Mouse (Mus musculus): ENCODE data around the gene Top3b. TPM values are rescaled to one million over a fixed set of nuclear protein-coding genes. Genes with fewer than 3 reads are reported as not detected.

Gene Top3b
- polyA plus RNA-seq, 1 experiment from 2014 or later: 76.9 TPM

DNA sequence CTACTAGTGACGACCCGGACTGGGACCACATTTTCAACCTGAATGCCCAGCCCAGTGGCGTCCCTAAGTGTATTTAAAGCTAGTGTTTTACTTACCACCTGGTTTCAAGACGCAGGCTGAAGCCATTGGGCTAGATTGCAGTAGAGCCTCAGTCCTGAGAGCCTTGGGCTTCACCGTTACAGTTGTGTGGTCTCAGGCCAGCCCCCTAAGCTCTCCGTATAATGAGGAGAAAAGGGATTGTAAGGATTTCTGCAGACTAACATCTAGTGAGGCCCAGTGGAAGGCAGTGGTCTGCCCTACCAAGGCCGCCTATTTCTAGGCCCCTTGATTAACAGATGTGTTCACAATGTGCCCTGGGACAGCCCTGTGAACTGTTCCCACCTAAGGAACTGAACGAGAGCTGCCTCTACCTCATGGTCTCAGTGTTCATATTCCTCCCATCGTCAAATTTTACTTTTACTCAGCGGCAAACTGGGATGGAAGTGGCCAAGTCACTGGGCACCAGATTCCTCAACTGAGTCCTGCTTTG lies 26.6 kb downstream of the Top3b start:
- 19% methylated on average over 10 of the region's 10 CpGs for WGBS
- Histone ChIP-seq H3K9ac (peak overlapping the region; percentile 65), H3K27ac (ENCODE audit: low read depth) (peak overlapping the region; percentile 39), H3K9me3 (ENCODE audit: low read depth, low read length) (no peaks in the 10 kb centered on the region), H3K4me1 (ENCODE audit: insufficient read depth) (no peaks in the 10 kb centered on the region), H3K36me3 (ENCODE audit: insufficient read depth) (peaks cover 20% of the 10 kb centered on the region), H3K27me3 (ENCODE audit: insufficient read depth, low read length) (no peaks in the 10 kb centered on the region), H3K4me3 (ENCODE audit: low read depth, low read length) (peak overlapping the region; percentile 65), H3K4me2 (peak overlapping the region; percentile 74)
- DNase-seq: peak; percentile 32
- no peak for TF ChIP-seq CTCF (IDR thresholded peaks at IDR 0.05; ENCODE audit: low read depth)
- ATAC-seq (ENCODE audit: insufficient read depth): no peak

DNA sequence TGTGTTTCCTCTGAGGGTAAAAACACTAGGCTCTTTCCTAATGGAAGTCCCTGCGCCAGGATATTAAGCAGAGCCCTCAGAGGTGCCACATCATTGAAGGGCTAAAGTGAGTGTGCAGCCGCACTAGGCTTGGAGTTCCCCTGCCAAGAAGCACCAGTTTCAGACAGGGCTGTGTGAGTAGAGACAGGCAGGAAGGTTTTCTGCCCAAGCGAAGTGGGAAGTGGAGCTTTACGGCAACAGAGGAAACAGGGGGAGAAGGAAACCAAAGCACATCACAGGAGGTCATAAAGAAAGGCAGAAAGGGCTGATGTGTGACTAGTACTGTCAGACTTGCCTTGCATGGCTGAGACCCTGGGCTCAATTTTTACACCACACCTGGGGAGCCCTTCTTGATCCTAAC lies 31.8 kb downstream of the Top3b start:
- Histone ChIP-seq H3K4me2 (no peak overlapping the region), H3K4me1 (ENCODE audit: insufficient read depth) (no peaks in the 10 kb centered on the region), H3K27ac (ENCODE audit: low read depth) (peak overlapping the region; percentile 38; the same call in 1 of the 2 replicates), H3K9me3 (ENCODE audit: low read depth, low read length) (no peaks in the 10 kb centered on the region), H3K36me3 (ENCODE audit: insufficient read depth) (peaks cover 28% of the 10 kb centered on the region), H3K27me3 (ENCODE audit: insufficient read depth, low read length) (no peaks in the 10 kb centered on the region), H3K4me3 (ENCODE audit: low read depth, low read length) (no peak overlapping the region), H3K9ac (no peak overlapping the region)
- WGBS: 74% methylated on average over 4 of the region's 4 CpGs
- DNase-seq (peak; percentile 2), ATAC-seq (ENCODE audit: insufficient read depth) (no peak)
- TF ChIP-seq CTCF (IDR thresholded peaks at IDR 0.05; ENCODE audit: low read depth): no peak

DNA sequence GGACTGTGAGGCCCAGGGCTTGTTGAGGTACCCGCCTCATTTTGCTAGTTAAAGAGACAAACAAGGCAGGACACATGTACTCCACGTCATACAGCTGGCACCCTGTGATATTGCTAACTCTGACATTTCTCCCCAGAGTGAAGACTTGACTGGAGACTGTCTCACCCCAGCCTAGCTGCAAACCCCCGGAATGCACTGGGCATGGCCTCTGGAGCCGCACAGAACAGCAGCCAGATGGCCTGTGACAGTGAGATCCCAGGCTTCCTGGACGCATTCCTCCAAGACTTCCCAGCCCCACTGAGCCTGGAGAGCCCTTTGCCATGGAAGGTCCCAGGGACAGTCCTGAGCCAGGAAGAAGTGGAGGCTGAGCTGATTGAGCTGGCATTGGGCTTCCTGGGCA lies 32.7 kb downstream of the Top3b start:
- Histone ChIP-seq H3K9me3 (ENCODE audit: low read depth, low read length) (no peaks in the 10 kb centered on the region), H3K27ac (ENCODE audit: low read depth) (no peak overlapping the region), H3K4me3 (ENCODE audit: low read depth, low read length) (no peak overlapping the region), H3K4me1 (ENCODE audit: insufficient read depth) (no peaks in the 10 kb centered on the region), H3K27me3 (ENCODE audit: insufficient read depth, low read length) (no peaks in the 10 kb centered on the region), H3K4me2 (no peak overlapping the region), H3K9ac (no peak overlapping the region), H3K36me3 (ENCODE audit: insufficient read depth) (peaks cover 35% of the 10 kb centered on the region)
- WGBS: 72% methylated on average over 5 of the region's 5 CpGs
- DNase-seq (no peak), ATAC-seq (ENCODE audit: insufficient read depth) (no peak)
- TF ChIP-seq CTCF (IDR thresholded peaks at IDR 0.05; ENCODE audit: low read depth): no peak

DNA sequence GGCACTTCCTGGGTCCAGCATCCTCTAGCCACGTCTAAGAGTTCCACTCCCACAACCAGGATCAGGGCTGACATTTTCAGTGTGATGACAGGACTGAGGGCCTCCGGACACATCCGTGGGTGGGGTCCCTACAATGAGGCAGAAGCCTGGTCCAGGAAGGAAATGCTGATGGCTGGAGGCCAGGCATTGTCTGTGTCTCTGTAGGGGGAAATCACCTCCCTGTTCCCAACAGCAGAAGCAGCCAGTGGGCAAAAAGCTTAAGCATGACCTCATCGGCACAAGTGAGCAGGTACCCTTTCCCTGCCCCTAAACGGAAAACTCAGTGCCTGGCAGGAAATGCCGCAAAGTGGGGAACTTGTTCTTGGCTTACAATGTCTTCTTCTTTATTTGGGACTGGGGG lies 37.3 kb downstream of the Top3b start:
- no peak overlapping the region for H3K4me3 ChIP-seq (ENCODE audit: low read depth, low read length)
- H3K9me3 ChIP-seq (ENCODE audit: low read depth, low read length): no peaks in the 10 kb centered on the region
- no peak overlapping the region for H3K9ac ChIP-seq
- no peak for TF ChIP-seq CTCF (IDR thresholded peaks at IDR 0.05; ENCODE audit: low read depth)
- no peak overlapping the region for H3K4me2 ChIP-seq
- H3K4me1 ChIP-seq (ENCODE audit: insufficient read depth): no peaks in the 10 kb centered on the region
- DNase-seq (peak; percentile 77), ATAC-seq (ENCODE audit: insufficient read depth) (peak; percentile 64; the same call in 1 of the 2 replicates)
- peak overlapping the region; percentile 80 for H3K27ac ChIP-seq (ENCODE audit: low read depth)
- WGBS: 70% methylated on average over 6 of the region's 6 CpGs
- no peaks in the 10 kb centered on the region for H3K27me3 ChIP-seq (ENCODE audit: insufficient read depth, low read length)
- peaks cover 63% of the 10 kb centered on the region for H3K36me3 ChIP-seq (ENCODE audit: insufficient read depth)

DNA sequence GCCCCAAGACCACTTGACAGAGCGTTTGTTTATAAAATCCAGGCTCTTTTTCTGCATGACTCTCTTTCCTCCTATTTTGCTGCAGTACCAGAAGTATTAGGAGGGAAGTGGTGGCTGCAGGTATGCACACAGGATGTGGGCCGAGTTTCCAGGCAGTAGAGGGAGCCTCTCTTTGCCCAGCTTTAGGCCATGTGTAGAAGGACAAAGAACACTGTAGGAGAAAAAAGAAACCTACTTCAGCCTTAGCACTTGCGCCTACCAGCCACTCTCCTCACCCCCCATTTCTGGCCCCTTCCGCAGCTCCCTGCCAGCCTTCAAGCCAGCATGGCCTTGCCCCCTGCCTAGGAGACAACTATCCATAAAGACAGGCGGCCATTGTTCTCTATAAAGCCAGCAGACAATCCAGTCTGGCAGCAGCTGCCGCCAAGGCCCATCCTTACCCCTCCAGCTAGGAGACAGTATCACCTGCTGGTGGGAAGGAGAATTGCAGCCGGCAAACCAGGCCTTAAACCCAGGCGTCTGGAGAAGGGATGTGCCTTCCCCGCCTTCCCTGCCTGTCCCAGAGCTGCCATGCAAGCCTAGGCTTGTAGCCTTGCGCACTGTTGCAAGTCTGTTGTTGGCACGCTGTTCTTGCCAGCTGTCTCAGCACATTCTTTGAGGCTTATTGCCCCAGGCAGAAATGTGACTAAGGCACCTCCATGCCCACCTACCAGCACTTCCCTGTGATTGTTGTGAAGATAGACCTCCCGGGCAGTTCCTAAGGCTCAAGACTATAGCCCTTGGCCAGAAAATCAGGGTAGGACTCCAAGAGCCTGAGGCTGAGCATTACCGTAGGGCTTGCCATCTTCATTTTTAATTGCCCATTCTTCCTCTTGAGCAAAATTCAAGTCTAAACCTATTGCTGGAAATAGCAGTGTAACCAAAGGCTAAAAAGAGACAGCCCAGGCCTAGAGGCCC lies 41.4 kb downstream of the Top3b start:
- DNase-seq (peak; percentile 91), ATAC-seq (ENCODE audit: insufficient read depth) (peak; percentile 82)
- peaks cover 74% of the 10 kb centered on the region for H3K36me3 ChIP-seq (ENCODE audit: insufficient read depth)
- H3K4me2 ChIP-seq: no peak overlapping the region
- H3K9ac ChIP-seq: no peak overlapping the region
- H3K4me3 ChIP-seq (ENCODE audit: low read depth, low read length): no peak overlapping the region
- peak; percentile 98 for TF ChIP-seq CTCF (IDR thresholded peaks at IDR 0.05; ENCODE audit: low read depth)
- 47% methylated on average over 13 of the region's 13 CpGs for WGBS
- H3K27ac ChIP-seq (ENCODE audit: low read depth): peak overlapping the region; percentile 48; the same call in 1 of the 2 replicates
- no peaks in the 10 kb centered on the region for H3K4me1 ChIP-seq (ENCODE audit: insufficient read depth)
- H3K27me3 ChIP-seq (ENCODE audit: insufficient read depth, low read length): no peaks in the 10 kb centered on the region
- no peaks in the 10 kb centered on the region for H3K9me3 ChIP-seq (ENCODE audit: low read depth, low read length)

DNA sequence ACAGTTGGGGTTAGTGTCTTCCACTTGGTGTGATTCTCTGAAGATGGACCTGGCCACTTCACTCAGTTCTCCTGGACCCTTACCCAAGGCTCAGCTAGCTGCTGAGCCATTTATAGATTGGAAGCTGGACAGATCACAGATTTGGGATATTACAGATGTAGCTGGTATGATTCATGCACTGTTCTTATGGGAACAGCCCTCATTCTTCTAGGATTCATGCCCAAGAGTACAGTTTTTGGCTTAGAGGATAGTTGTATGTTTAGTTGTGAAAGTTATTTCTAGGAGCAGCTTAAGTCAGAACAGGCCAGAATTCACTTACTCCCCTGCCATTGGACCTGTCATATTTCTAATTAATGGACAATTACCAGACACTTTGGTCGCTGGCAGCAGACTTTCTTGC lies 42.9 kb downstream of the Top3b start:
- TF ChIP-seq CTCF (IDR thresholded peaks at IDR 0.05; ENCODE audit: low read depth): no peak
- Histone ChIP-seq H3K9ac (no peak overlapping the region), H3K27me3 (ENCODE audit: insufficient read depth, low read length) (no peaks in the 10 kb centered on the region), H3K36me3 (ENCODE audit: insufficient read depth) (peaks cover 80% of the 10 kb centered on the region), H3K4me3 (ENCODE audit: low read depth, low read length) (no peak overlapping the region), H3K27ac (ENCODE audit: low read depth) (no peak overlapping the region), H3K9me3 (ENCODE audit: low read depth, low read length) (no peaks in the 10 kb centered on the region), H3K4me2 (no peak overlapping the region), H3K4me1 (ENCODE audit: insufficient read depth) (no peaks in the 10 kb centered on the region)
- DNase-seq (no peak), ATAC-seq (ENCODE audit: insufficient read depth) (no peak)
- WGBS: 63% methylated on average over 1 of the region's 1 CpGs

DNA sequence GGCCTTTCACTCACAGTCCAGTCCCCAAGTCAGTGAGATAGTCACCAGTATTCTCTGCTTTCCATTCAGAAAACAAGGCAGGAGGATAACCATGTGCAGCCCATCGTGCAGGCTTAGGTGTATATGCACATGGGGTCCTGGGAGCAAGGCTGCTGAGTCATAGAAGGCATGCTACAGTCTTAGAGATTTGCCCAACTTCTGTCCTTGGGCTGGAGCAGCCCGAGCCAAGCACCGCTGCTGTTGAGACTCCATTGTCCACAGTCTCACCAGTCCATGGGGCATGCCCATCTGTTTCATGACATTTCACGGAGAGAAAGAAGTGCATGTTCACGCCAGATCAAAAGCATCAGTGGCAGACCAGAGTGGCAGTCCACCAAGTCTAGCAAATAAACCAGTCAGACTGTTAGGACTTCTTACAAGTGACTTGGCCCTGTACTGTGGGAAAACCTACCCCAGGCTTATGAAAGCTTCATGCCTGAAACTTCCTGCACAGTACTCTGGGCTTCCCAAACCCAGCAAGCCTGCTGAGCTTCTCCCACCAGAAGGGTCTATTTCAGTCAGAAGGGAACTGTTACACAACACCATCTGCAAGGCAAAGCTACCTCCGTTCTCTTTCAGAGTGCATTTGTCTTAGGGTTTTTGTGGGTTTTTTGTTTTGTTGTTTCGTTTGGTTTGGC lies 48.0 kb downstream of the Top3b start:
- Histone ChIP-seq H3K27me3 (ENCODE audit: insufficient read depth, low read length) (no peaks in the 10 kb centered on the region), H3K4me1 (ENCODE audit: insufficient read depth) (no peaks in the 10 kb centered on the region), H3K9me3 (ENCODE audit: low read depth, low read length) (no peaks in the 10 kb centered on the region), H3K27ac (ENCODE audit: low read depth) (no peak overlapping the region), H3K4me3 (ENCODE audit: low read depth, low read length) (no peak overlapping the region), H3K9ac (no peak overlapping the region), H3K36me3 (ENCODE audit: insufficient read depth) (peaks cover 86% of the 10 kb centered on the region), H3K4me2 (no peak overlapping the region)
- no peak for TF ChIP-seq CTCF (IDR thresholded peaks at IDR 0.05; ENCODE audit: low read depth)
- DNase-seq (no peak), ATAC-seq (ENCODE audit: insufficient read depth) (no peak)
- 89% methylated on average over 7 of the region's 7 CpGs for WGBS

All from lung, embryonic 14.5 days (tissue).